Mouse (Mus musculus) layer of hippocampus, postnatal 36 days (tissue): ENCODE measurements at regions not wholly inside any gene's neighbourhood (a gene's known extent, or its start where the extent isn't known, plus 50 kb on each side); places are given as distances from the start of the nearest gene placed in this dataset.

Experiments
- DNase-seq, 2 experiments: peaks; one replicate each; pipeline ENCODE4 v3.0.0; 2022

DNA sequence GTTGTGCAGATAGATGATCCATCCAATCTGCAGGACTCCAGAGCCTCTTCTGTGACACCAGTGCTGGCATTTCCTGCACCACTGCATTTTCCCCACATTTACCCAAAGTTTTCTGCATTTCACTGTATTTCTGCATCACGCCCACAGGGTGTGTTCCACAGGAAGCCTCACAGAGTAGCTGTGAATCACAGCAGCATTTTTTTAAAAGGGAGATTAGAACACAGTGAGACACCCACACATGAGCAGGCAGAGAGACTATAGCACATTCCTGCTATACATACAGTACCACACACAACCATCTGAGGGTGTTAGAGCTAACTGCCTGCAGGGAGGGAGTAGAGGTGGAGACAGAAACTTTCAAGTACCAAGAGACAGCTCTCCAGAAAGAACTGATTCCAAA is 141.1 kb upstream of the Cops8 start:
- DNase-seq: no peak

DNA sequence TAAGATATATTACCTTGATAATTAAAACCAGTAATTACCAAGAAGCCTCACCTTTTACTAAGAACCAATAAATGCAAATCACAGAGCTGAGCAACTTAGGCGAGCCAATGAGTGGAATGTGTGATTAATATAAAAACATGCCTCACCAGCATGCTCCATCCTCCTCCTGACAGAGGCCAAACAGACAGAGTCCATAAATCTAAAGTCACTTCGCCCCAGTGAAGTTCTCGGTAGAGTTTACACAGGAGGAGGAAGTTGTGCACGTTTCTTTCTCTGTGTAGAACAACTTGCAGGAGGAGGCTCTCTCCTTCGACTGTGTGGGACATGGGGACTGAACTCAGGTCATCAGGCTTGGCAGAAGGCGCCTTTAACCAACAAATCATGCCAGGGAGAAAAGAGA is 139.5 kb upstream of the Cops8 start:
- DNase-seq: no peak

DNA sequence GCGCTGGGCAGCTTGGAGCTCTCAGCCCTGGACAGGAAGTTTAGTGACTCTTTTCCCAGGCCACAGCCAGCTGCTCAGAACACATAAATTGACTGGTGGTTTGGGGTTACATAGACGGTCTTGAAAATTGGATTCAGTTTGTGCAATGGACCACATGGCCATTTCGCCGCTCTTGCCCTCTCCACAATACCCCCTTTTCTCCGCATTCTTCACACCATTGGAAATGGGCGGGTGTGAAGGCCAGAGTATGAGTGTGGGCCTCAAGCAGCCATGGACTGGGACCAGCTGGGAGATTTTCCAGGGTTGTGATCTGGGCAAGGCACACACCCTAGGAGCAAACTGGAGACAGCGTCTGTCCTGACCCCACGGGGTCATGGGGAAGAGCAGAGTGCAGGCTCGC is 135.1 kb upstream of the Cops8 start:
- no peak for DNase-seq

DNA sequence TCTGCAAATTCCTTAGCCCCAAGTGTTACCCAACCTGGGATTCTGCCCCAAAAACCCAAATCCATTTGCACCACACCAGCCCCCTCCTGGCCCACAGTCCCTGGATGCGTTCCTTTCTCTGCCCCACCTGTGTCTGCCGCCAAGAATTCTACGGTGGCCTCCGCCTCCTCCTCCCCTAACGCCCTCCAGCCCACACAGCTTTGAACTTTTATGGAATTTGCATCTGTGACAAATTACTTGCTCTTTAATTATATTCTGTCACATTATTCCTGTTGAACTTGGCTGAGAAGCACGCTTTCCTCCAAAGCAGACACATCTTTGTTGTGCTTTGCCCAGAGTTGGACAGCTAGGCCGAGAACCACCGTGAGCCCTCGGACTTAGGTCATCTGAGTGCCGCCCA is 131.8 kb upstream of the Cops8 start:
- DNase-seq: no peak

DNA sequence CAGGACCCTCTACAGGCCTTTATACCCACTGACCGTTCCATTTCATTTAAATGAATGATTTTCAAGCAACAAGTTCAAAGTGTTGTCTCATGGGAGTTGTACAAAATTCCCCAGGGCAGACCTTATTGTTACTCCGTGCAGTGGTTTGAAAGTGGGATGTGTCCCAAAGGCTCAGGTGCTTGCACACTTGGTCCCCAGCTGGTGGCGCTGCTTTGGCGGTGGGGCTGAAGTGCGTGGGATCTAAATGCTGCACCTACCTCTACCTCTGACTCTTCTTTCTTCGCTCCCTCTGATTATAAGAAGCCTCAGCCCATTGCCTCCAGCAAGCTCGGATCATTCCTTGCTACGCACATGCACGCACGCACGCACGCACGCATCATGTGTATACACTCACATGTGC is 131.0 kb upstream of the Cops8 start:
- DNase-seq: no peak

DNA sequence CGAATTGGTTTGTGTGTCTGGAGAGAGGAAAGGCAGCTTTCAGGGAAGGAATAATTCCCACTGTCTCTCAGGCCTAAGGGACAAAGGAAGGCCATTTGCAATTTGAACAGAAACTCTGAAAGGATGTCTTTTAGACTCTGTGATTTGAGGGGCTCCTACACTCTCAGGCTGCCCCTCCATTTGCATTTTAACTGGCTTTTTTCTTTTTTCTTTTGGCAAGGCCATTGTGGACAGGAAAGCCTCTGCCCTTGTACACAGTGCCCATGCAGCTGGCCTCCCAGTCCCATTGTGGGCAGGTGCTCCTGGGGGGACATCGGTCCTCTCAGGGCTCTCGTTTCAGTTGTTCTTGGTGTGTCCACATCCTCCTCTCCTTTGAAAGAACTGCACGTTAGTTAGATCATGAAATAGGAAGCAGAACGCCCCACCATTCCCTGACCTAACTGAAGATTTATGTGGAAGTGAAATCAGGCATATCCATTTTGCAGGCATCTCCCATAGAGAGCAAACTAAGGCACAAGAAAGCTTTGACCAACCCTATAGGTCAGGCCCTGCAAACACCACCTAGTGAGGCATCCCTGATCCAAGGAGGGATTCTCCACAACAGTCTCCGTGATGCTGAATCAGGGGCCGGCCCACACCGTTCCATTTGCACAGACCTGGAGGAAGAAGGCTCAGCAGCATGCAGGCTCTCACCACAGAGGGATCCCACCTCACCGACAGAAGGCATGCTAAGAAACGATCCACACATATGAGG is 127.5 kb upstream of the Cops8 start:
- no peak for DNase-seq

DNA sequence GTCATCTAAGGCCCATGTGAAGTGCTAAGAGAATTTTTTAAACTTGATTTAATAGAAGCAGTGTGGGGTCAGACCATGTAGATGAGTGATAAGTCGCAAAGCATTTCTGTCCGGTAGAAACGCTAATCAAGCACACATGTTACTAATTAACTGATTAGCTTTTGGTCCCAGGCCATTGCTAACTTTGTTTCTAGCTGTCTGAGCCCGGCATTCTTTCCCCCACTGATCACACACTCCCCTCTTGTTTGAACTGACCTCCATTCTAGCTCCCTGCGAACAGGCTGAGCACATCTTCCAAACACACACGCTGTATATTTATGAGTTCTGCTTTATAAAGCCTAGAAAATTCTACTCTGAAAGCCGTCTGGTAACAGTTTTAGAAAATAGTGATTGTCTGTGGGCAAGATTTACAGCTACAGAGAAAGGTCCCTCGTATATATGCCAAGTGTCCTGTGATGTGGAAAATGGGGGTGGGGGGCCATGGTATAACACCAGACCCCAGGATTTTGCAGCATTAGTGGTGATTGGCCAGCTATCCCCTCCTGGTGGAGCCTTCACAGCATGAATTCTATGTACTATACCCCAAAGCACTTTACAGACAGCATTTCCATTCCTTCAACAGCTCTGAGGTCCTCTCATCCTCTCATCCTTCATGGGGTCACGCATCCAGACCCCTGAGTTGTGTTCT is 126.1 kb upstream of the Cops8 start:
- no peak for DNase-seq

DNA sequence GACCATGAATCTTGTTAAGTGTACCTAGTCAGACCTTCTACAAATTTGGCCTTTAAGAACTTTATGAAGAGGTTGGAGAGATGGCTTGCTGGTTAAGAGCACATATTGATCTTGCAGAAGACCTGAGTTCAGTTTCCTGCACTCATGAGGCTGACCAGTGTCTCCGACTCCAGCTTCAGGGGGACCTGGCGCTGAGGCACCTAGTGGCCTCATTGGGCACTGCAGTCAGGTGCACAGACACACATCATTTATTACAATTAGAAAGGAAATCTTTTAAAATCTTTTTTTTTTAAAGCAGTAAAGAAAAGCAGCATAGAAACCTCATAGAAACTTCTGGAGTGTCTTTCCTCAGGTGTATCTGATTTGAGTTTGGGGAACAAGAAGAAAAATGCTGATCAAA is 123.9 kb upstream of the Cops8 start:
- no peak for DNase-seq

DNA sequence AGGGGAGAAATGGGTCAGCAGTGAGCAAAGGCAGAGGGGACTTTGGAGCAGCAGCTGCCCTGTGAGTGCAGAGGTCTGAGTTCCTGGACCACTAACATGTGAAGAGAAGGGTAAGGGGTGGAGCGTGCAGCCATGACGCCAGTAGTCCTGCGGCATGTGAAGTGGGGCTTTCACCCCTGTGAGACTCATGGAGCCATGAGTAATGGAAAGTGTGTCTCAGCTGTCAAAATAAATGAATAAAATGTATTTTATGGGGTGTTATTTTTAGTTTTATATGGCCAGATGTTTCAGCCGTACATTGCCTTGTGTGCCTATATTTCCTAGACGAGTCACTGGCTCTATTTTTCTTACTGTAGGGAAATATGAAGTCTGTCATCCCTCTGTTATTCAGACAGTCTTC is 121.5 kb upstream of the Cops8 start:
- no peak for DNase-seq

DNA sequence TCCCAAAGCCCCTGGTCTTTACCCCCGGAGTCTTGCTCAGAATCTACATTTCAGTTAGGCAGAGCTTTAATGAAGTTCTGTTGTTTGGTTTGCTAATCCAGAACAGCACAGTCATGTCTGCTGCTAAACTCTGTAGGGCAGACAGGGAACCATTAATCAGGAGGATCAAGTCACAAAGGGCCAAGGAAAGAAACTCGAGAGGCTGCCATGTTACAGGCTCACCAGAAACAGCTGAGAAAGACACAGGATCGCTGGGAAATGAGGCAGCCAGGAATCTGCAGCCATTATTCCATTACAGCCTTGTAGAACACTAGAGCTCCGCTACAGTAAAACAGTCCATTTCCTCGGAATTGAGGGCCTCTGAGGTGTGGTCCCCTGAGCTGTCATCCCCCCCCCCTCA is 121.1 kb upstream of the Cops8 start:
- DNase-seq: no peak

DNA sequence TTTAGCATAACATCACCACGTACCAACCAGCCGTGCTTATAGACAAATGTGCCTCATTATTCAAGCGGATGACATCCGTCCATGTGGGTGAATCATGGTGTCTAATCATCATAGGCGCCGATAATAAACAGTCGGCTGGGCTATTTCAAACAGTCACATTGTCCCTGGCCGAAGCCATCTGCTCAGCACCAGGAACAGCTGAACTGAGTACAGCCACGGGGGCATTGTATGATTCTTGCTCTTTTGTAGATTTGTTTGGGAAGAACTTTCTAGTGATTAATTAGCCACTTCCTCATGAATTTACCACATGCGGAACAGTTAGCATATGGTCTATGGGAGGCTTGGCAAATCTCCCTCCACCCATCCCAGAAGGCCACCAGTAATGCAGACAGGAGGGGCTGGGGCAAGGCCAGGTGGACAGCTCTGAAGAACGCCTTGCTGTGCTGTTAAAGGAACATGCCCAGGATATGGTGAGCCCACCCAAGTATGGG is 116.4 kb upstream of the Cops8 start:
- DNase-seq: peak; percentile 45 to 48

DNA sequence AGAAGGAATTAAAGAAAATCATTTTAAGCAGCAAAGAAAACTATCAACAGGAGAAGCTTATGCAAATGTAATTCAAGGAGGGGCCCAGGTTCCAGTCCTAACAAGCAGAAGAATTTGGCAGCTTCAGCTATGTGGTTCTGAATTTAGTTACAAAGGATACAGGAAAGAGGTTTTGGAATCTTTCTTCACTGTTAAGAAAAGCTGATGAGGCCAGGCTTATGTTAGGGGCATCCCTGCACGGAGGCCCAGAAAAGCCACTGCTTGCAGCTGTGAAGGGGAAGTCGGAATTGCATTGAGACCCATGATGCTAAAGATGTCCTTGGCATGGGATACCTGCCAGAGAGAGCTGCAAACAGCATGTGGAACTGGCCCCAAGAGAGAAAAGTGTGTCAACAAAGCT is 114.9 kb upstream of the Cops8 start:
- no peak for DNase-seq

DNA sequence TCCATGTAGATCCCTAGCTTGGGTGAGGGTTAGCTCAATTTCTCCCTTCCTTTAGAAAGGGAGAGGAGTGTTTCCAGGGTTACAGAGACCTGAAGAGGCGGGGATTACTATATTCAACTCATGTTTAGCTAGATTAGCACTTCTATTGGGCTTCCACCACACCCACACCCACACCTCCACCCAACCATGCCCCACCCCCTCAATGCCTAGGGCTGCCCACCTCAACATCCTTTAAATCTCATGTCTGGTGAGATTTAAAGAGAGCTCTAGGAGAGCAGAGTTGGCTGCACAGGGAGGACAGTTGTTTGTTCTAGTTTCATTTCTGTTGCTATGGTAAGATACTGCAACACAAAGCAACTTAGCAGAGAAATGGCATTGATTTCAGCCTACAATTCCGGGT is 113.8 kb upstream of the Cops8 start:
- DNase-seq: peak in 1 of 2 experiments; percentile 18

DNA sequence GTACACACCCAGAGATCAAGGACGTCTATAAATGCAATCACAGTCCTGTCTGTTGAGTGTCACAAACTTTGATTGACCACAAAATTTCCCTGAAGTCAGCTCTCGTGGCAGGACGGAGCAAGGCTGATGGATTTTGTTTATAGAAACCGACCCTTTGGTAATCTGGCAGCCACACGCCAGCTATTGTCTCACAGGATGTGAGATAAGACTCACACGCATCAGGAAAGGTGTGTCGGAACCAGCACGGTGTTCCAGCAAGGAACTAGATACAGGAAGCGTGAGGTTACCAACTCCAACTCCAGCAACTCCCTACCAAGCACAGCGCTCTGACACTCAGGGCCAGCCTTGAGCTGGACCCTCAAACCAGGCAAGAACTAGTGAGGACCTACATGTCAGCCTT is 112.4 kb upstream of the Cops8 start:
- DNase-seq: no peak

DNA sequence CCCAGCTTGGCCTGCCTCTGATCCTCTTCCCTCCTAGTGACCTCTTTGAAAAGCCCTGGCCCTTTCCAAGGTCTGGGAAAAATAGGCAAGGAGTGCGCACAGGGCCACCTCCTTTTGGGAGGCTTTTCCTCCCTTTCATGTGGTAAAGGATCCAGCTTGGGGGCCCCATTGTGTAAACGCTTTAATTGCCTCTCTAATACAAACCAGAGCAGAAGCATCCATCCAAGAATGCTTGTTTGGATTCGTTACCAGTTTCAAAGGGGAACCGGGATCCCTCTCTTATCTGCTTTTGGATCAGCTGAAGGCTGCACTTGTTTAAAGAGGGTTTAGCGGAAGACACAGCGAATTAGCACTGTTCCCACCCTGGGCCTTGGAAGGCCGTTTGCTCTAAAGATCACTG is 109.3 kb upstream of the Cops8 start:
- DNase-seq: no peak

DNA sequence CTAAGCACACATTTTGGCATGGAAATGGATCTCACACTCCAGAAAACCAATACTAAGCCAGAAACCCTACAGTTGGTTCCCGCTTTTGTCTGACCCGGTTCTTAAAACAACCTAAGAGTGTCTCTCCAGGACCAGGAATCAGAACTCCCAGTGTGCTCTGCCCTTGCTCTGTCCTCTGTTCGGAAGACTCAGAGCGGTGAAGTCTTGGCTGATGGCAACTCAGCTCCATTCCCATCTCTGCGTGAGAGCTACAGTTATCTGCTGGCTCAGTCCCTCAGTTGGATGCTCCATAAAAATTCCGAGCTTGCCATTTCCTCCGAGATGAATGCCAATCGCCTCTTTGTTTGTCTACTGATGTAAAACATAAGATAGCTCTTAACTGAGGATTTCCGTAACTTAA is 107.6 kb upstream of the Cops8 start:
- DNase-seq: no peak

DNA sequence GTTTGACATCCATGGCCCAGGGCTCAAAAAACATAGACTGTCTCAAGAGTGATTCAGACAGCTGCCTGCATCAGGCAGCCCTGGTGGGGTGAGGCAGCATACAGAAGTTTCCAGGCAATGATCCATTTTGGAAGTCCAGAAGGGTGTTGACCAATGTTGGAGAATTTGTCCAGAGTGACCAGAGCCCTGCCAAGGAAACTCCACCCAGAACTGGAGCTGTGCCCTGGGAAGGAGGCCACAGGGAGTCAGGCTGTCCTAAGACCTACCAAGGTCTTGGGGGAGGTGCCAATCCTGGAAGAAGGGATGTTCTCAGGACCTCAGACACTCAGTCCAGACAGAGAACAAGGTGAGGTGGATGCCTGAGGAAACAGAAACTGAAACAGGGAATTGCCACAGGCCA is 105.2 kb upstream of the Cops8 start:
- no peak for DNase-seq

DNA sequence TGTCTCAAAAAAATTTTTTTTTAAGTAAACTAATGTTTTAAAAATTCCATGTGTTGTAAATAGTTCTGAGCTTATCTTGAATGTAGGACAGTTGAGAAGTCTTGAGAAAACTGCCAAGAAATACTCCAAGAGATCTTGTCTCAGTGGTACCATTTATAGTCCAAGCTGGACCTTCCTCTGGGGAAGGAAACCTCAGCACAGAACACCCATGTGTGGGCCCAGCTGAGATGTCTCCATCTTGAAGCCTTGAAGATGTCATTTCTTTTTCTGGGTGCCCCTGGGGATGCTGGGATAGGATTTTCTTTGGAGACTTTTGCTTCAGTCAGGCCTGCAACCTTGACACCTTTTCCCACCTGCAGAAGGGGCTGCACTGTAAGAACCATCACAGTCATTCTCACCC is 101.4 kb upstream of the Cops8 start:
- DNase-seq: no peak

DNA sequence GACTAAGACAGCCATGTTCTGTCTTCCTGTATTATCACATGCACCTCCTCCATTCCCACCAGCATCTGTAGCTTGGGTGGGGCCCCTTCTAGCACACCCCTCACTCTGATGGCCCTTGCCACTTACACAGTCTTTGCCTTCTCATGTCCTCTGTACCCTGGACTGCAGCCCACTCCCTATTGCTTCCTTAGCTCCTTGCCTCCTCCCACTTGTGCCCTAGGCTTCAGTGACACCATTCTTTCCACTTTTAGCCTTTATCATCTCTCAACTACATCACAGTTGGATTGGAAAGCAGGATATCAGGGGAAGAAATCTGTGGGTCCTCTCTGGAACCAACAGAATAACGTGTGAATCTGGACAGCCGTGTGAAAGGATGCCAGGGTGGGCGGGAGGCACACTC is 100.4 kb upstream of the Cops8 start:
- no peak for DNase-seq

DNA sequence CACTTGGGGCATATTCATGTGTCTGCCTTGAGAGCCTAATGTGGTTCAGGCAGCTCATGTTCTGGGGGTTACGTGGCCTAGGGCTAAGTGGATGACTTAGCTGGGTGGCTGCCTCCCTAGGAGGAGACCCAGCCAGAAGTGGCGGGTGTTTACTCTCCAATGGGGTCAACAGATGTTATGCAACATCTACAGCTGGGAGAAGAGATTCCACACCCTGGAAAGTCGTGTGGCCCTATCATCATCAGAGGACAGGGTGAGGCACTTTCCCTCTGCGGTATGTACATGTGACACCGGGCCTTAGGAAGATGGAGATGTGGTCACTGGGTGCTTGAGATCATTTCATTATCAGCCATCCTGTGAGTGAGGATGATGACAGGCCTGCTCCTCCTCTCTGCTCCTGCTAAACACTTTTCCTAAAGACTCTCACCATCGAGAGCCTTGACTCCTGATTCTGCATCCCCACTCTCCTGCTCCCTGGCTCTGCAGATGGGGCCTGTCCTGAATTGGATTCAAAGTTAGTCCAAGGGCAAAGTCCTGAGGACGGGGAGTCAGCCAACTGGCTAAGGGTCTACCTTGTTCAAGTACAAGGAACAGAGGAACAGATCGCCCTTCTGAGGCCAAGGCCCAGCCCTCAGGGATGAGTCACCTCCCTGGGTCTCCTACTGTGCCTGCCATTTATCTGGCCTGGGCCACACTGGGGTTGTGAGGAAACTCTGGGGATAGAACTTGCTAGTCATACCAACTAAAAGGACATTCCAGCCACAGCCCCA is 99.8 kb upstream of the Cops8 start:
- DNase-seq: no peak

DNA sequence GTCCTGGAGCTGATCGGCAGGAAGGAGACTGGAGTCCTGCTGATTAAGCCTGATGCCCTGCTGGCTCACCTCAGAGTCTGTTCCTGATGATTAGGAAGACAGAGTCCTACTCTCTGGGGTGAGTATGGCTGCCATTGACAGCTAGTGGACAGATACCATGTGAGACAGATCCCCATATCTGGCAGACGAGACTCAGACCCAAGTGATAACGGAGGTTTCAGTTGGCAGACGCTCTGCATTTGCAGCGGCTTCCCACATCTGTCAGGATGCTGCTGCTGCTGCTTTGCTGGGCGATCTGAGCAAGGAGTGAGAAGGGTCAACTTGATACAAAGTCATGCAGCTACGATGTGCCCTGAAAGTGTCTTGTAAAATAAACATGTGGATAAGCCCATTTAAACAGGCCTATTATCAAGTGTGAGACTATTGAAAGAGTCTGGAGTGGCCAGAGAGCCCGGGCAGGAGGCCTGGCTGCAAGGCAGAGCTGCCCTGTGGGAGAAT is 98.1 kb upstream of the Cops8 start:
- DNase-seq: no peak

DNA sequence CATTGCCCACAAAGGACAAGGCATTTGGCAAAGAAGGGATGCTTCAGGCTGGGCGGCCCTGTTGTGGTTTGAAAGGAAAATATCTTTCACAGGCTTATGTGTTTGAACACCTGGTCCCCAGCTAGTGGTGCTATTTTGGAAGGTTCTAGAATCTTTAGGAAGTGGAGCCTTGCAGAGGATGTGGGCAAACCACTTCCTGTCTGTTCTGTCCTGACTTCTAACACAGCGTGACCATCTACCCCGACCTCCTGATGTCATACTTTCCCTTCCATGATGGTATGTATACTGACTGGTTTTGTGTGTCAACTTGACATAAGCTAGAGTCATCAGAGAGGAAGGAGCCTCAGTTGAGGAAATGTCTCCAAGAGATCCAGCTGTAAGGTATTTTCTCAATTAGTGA is 97.2 kb upstream of the Cops8 start:
- no peak for DNase-seq

DNA sequence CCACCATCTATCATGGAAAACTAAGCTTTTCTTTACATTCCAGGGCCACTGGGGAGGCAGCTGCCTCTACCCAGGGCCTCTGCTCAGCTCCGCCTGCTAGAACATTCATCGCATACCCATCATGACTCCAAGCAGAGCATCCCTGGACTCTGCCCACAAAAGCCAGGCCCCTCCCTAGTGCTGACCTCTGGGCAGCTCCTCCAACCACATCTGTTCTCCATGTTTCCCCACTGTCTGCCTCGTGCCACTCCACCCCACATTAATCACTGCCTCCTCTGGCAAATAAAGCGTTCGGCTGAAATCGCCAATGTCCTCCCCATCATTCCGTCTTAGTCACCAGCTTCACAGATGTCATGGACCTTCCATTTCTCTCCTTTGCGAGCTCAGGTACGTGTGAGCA is 96.2 kb upstream of the Cops8 start:
- DNase-seq: no peak
